Mouse (Mus musculus) left cerebral cortex, postnatal 36 days (tissue): ENCODE measurements at regions not wholly inside any gene's neighbourhood (a gene's known extent, or its start where the extent isn't known, plus 50 kb on each side); places are given as distances from the start of the nearest gene placed in this dataset.

Experiments used
- DNase-seq, 2 experiments: peaks; one replicate each; pipeline ENCODE4 v3.0.0; 2021 to 2022; ENCODE audit warnings: low spot score in 2 of 2, mixed read lengths in 1 of 2
- intact Hi-C: fragments of 180-260 bp; cut with DNase I; formaldehyde crosslinking; loops from one replicate; pipeline ENCODE4 v1.15.1; 2025

- intact Hi-C loops: no loop called here
- DNase-seq: no peak
Observed at GRCm38 (mm10) chr17:72993134-72993533, 75.0 kb downstream of the Lbh start.

- intact Hi-C loops: no loop called here
- DNase-seq: no peak
Observed at GRCm38 (mm10) chr17:72993626-72994025, 75.5 kb downstream of the Lbh start.

- intact Hi-C loops: no loop called here
Observed at GRCm38 (mm10) chr17:72996539-72996938, 78.4 kb downstream of the Lbh start.

DNA sequence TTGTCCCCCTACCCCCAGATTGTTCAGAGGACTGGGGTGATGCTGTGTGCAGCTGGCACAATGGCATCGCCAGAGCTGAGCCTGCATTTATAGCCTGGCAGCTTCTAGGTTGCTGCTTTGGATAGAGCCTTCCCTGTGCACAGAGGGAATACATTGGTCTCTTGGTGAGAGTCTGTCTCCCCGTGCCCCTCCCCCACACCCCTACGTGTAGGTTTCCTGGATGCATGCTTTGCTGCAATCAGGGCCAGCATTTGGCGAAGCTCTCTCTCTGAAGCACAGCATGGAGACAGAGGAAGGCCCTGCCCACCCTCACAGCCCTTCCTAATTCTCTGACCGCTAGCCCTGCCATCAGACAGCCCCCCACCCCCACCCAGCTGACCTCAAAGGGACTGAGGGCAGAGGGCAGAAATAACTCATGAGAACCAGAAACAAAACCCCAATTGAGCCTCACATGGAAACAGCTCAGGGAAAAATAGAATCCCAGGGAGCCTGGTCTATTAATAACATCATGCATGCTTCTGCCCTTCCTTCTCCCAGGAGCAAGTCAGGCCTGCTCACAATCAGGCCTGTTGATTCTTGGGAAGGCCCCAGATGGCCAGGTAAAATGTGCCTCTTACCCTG lies 79.3 kb downstream of the Lbh start:
- intact Hi-C loops: no loop called here
- no peak for DNase-seq

More at GRCm38 (mm10) chr17:72996539-72996938, 78.4 kb downstream of the Lbh start:
- no peak for DNase-seq

DNA sequence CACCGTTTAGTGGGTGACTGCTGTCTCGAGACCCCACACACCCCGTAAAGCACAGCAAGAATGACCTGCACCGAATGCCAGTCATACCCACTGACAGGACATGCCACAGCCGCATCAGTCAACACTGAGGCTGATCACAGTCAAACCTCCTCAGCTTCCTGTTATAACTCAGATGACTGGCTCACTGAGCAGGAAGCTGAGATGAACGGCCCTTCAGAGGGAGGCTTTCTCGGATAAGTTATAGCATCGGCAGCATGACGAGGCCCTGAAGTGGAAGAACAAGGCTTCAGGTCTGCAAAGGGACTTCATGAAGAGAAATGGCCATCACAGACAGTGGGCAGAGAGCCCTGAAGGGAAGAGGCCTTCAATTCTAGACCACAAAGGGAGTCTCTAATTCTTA lies 87.0 kb downstream of the Lbh start:
- intact Hi-C loops: no loop called here
- no peak for DNase-seq

DNA sequence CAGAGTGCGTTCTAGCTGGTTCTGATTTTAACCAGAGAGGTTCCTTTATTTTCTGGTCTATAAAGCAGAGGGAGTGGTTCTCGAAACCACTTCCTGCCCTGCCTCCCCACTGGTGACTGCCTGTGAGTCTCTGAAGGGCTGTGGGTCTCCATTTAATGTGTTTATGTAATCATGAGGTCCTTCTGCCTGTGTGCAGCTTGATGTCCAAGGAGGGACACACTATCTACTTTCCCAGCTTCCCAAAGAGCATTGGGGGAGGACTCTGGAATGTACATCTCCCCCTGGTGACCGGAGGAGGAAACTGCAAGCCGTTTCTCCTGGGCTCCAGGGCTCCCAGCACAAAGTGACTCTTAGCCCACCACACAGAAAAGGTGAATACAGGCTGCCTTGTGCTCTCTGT lies 90.8 kb downstream of the Lbh start:
- intact Hi-C loops: no loop called here

DNA sequence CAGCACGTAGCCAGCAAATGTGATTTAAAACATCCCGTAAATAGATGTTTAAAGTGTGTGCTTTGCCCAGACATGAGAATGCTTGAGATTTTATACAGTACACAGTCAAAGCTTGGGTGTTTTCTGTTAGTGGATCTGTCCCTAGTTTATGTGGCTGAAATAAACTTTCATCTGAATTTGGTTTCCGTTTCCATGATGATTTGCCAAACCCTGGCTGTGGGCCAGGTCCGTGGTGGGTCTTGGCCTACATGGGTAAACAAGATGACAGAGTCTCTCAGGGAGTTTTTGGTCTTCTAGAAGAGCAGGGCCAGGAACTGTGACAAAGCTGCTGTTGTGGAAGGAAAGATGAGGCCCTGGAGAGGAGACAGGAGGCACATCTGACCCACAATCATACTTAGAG lies 91.9 kb downstream of the Lbh start:
- no peak for DNase-seq
- intact Hi-C loops: no loop called here

More for the DNA sequence above, 90.8 kb downstream of the Lbh start:
- peak; percentile 28 to 29 for DNase-seq

DNA sequence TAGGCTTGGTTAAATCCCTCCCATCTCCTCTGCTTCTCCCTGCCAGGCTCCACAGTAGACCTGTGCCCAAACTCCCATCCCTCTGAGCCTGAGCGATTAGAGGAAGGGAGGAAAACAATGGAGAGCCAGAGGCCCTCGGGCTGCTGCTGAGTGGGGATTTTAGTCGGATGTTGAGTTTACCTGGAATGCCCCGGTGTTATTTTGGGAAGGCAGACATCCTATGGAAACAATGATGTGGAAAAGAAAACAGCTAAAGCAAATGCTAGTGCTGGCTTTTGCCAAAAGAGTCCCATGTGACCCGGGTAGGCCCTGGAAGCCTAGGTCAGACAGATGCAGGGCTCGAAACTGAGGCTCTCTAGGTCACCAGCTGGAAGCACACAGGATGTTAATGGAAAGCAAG lies 94.3 kb downstream of the Lbh start:
- intact Hi-C loops: no loop called here
- no peak for DNase-seq

DNA sequence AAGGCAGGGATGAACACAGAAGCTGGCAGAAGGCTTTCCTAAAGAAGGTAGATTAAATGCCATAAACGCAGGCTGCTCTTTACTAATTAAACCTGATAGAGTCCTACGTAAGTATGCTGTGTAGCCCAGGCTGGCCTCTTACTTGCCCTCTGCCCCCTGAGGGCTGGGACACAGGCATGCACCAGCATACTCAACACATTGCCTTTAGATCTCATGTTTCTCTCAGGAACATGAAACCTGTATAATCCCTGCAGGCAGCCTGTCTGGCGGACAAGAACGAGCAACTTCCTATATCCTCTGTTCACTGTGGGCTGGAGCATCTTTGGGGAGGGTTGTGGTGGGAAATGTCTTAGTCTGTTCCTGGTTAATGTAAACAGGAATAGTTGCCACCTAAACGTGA lies 94.8 kb upstream of the Lclat1 start:
- DNase-seq: no peak
- intact Hi-C loops: no loop called here

DNA sequence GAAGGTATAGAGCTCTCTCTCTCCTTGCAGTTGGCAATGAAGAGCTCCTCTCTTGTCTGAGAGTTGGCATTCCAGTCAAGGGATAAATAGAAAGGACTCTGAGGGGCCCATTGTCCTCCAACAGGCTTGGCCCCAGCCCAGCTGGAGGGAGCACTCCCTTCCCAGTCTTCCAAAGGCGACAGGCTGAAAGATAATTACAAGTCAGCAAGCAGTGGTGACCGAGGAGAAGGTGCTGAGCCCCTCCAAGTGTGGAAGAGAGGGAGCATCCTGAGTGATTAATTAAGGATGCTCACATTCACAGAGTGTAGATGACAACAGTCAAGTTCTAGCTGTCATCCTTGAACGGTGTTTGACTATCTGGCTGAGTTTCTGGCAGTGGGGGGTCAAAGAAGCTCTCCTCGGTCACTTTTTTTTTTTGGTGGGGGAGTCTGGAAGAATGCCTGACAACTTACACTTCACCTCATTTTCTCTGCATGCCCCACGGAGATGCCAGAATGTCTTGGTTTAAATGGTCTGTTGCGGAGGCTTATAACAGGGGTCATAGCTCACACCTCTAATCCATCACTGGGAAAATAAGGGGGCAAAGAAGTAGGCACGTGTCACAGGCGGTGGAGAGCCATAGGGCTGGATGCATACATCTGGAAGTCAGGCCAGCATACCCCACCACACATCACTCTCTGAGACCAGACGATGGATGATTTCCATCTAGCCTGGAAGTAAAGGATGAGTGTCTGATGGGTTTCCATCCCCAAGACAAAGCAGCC lies 93.5 kb upstream of the Lclat1 start:
- no peak for DNase-seq
- intact Hi-C loops: no loop called here

- intact Hi-C loops: no loop called here
Observed at GRCm38 (mm10) chr17:73017173-73017572, 90.6 kb upstream of the Lclat1 start.

DNA sequence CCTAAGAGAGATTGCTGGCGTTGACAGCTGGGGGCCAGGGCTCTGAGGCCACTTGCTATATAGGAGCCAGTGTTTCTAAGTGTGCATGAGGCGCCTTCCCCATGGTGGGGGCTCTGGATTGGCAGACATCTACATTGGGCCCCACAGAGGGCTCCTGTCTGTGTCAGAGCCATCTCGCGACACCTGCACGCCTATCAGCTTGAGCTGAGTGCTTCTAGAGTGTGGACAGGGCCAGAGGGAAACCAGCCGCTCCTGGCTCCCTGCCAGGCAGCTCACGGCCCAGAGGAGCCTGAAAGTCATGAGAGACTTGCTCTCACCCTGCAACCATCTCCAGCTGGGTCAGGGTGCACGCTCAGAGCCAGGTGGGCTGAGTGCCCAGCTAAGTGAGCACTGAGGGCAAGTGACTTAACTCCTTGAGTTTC lies 85.1 kb upstream of the Lclat1 start:
- peak in 1 of 2 experiments; percentile 13 for DNase-seq
- intact Hi-C loops: no loop called here

More at GRCm38 (mm10) chr17:73017173-73017572, 90.6 kb upstream of the Lclat1 start:
- DNase-seq: no peak

DNA sequence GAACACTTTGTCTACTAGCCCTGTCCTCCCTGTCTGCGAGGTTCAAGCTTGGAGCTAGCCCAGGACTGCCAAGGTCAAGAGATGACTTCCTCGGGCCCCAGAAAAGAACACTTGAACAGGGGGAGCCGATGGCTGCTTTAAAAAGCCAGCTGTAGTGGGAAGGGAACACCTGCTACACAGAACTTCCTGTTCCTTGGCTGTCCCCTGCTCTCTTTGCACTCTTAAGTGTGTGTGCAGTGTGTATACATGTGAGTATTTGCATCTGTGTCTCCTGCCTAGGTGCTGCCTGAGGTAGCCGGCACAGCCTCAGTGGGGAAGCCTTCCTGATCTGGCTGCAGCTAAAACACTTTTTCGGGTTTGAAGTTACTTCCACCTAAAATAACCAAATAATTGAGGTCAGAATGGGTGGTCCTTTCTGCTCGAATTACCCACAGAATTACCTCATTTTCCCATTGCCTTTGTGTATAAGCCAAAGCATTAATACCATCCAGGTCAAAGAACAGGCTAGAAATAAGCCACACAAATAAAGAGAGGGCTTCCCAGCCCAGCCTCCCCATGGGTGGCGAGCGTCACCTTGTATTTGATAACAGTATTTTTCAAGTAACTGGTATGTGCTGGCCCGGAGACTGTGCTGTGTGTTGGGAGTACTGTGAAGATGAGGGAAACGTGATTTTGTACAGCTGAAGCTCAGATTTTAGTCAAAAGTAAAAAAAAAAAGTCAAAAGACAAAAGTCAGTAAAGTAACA lies 84.2 kb upstream of the Lclat1 start:
- no peak for DNase-seq
- intact Hi-C loops: no loop called here

- intact Hi-C loops: no loop called here
- DNase-seq: no peak
Observed at GRCm38 (mm10) chr17:73027122-73027521, 80.7 kb upstream of the Lclat1 start.

GRCm38 (mm10) chr17:73031796-73032195 lies 76.0 kb upstream of the Lclat1 start:
- intact Hi-C loops: no loop called here

GRCm38 (mm10) chr17:73032326-73032725 lies 75.5 kb upstream of the Lclat1 start:
- intact Hi-C loops: no loop called here
- DNase-seq: no peak

More at GRCm38 (mm10) chr17:73031796-73032195, 76.0 kb upstream of the Lclat1 start:
- no peak for DNase-seq

GRCm38 (mm10) chr17:73034420-73034819 lies 73.4 kb upstream of the Lclat1 start:
- intact Hi-C loops: no loop called here
- no peak for DNase-seq

DNA sequence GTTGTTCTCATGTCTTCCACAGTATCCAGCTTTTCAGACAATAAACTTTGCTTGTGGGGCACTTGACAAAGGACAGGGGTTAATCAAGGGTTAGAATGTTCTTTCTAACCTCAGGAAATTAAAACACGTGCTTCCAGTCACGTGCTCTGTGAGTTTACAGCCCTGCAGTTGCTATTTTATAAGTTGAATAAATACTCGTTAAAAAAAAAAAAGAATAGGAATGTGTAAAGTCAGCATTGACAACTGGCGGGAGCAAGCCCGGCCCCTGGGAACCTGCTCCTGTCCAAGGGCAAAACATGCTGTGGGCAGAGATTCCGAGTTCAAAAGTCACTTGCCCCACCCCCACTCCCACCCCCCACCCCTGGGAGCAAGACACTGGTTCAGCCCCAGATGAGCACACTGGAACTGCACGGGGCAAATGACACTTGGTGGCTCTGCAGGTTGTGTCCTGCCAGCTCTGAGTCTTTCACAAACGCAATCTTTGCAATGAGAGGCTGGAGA lies 72.8 kb upstream of the Lclat1 start:
- no peak for DNase-seq
- intact Hi-C loops: no loop called here

DNA sequence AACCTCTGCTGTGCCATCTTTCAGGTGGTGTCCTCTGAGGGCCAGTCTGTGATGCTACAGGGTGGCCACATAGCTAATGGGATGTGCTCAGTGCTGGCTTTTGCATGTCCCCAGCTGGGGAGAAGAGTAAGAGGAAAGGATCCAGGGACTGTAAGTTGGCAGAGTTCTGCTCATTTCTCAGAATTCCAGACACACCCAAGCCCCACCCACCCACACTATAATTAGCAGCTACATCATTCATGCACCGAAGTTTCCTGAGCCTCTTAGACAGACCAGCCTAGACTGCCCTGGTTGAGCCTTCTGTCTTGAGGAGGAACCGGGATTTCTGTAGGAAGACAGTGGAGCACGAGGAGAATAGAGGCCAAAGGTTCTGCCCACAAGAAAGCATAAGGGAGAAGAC lies 70.9 kb upstream of the Lclat1 start:
- DNase-seq: no peak
- intact Hi-C loops: no loop called here

DNA sequence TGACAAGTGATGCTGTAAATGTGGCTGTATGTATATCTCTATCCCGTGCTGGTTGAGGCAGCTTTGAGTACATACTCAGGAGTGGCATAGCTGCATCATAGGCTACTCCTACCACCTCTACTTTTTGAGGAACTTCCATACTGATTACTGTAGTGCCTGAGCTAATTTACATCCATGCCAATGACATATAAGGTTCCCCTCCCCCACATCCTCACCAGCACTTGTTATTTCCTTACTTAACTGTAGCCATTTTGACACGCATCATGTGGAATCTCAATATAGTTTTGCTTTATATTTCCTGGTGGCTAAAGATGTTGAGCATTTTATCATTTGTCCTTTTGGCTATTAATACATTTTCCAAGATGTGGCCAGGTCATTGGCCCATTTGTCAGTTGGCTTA lies 69.2 kb upstream of the Lclat1 start:
- no peak for DNase-seq
- intact Hi-C loops: no loop called here
